Mouse (Mus musculus): Measurements from ENCODE around the gene C1s2.
"Not testable (repeated sequence)": the region's sequence is repeated elsewhere in the genome, so short reads cannot be mapped to it uniquely, and the experiment has no call there.

Gene C1s2

DNA sequence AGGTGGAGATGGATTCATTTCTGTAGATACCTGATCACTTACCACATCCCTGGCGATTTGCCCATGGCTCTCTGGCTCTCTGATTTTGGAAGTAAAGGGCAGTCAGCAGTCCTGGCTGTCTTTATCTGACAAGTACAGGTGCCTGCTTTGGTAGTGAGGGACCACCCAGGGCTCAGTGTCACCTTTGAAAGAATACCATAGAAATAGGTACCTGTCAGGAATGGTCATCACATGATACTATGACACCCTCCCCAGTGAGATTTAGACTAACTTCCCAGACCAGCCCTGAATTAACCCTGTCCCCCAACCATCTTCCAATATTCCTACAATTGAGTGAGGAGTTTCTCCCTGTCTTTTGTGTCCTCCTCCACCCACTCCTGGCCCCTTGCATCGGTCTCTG lies at the start of gene C1s2:
Gene C1s2, minus strand, starts transcription at position 101 of the 400 bp plus-strand sequence.
- DNase-seq, result peak in 1 of 2 experiments; percentile 8

DNA sequence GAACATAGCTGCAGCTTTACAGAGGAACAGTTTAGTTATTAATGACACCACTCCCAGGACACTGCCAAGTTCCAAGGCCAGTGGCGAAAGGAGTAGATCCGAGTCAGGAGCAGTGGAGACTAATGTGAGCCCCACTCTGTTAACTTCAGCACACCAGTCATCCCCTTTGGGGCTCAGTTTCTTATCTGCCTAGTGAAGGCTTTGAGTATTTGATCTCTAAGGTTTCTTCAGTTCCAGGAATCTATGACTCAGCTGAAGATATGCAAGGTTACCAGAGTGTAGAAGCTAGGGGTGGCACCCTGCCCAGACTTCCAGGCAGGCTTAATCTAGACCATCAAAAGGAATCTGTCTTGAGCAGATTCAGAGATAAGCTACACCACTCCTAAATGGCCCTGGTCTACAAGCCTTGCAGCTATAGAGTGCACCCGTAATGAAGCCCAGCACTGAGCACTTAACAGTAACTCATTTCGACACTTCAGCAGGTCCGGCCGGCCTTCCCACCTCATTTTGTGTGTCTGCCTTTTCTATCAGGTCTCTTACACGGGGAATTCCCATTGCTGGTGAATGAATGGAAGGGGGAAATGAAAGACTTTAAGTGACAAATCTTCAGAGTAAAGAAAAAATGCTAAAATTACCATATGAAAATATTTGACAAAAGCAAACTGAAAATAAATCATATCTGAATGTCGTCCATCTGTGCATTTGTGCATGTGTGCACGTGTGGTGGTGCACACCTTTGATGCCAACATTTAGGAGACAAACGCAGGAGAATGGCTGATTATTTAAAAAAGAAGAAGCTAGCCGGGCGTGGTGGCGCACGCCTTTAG lies 47.9 kb upstream of the C1s2 start:
- peak; percentile 55 to 60 for DNase-seq

DNA sequence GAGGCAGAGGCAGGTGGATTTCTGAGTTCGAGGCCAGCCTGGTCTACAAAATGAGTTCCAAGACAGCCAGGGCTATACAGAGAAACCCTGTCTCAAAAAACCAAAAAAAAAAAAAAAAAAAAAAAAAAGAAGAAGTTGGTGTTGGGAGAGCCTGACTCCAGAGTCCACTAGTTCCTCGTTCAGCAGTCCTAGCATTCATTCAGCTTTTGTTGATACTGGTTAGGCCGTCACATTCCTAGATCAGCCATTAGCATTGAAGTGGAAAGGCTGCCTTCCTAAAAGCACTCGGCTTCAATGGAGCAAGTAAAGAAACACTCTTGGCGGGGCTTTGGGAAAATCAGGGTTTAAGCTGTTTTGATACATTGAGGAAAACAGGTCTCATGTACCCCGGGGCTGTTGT lies 46.4 kb upstream of the C1s2 start:
- DNase-seq, result not testable (repeated sequence)

DNA sequence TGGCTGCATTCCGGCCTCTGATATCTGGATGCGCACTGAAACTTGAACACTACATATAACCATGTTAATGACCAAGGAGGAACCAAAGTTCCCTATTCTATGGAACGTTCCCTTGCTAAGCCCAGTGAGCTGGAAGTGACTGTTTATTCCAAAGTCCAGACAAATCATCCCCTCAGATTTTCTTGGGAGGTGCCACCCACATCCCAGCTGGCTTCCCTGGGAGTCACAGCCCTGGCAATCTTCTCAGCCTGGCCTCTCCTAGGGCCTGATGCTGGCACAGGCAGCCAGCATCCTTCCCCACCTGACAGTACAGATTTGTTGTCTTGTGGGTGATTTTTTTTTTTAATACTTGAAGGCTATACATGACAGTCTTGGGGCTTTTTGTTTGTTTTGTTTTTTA lies 43.6 kb upstream of the C1s2 start:
- DNase-seq, result no peak

DNA sequence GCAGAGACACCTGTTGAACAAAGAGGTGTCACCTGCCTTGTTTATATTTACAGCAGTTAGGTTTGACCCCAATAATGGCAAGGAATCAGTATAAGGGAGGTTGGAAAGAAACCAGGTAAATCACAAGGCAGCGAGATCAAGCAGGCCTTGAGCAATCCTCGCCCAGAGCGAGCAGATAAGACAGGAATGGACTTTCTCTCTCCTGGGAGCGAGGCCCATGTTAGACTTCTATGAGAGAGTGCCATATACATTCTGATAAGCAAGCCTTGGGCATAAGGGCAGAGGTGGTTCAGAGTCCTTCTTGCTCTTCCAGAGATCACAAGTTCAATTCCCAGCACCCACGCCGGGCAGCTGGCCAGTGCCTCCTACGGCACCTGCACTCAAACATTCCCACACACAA lies 42.9 kb upstream of the C1s2 start:
- no peak for DNase-seq

DNA sequence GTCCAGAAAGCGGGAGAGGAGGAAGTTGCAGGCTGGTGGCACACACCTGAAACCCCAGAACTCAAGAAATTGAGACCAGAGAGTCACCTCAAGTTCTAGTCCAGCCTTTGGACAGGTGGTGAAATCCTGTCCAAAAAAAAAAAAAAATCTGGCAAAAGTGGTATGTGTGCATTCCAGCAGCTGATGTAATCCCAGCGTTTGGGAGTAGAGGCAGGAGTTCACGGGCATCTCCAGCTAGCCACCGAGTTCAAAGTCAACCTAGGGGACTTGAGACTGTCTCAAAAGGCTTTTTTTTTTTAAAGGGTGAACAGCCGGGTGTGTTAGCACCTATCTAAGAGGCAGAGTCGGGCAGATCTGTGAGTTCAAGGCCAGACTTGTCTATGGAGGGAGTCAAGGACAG lies 40.3 kb upstream of the C1s2 start:
- peak in 1 of 2 experiments; percentile 33 for DNase-seq

DNA sequence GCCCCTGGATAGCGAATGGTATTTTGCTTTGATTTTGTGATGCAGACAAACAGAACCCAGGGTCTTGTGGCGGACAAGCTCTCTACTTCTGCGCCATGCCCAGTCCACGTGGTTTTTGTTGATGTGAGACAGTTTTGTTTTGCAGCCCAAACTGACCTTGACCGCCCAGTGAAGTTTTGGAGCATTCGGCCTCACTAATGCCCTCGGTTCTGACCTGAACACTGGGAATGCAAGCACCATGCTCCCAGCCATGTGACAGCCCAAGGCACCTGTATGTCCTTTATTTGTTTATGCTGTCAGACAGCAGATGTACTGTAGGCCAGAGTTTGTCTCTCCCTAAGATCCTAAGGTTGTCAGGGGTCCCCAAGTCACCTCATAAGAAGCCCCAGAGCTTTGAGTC lies 38.7 kb upstream of the C1s2 start:
- DNase-seq, result no peak

DNA sequence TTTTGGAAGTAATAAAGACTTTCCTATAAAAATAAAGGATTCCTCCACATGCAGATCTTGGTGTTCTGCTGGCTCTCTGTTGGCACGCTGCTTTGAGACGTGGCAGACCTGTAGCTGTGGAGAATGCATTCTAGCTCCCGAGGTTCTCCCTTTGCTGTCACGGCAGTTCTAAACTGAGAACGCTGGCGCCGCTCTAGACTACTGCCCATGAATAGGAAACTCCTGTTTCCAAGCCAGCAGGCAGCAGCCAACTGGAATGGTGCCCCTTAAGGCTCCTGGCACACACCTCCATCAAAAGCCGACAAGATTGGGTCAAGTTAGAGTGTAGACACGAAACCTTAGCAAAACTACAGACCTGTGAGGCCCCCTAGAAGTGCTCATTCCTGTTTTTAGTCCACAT lies 37.7 kb upstream of the C1s2 start:
- DNase-seq, result peak; percentile 79 to 83

DNA sequence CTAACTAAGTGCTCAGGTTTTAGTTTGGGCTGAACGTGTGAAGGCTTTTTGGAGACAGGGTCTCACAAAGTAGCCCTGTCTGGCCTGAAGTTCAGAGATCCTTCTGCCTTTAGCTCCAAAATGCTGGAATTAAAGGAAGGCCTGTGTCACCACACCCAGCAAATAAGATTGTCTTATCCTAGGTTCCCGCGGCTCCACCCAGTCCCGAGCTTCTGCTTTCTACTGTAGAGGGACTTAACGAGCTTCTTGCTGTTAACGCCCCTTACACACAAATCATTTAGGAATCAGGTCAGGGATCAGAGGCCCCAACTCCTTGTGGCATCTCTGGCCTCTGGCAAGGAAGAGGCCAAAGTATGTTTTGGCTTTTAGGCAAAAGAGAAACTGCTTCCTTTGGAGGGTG lies 36.2 kb upstream of the C1s2 start:
- DNase-seq, result no peak

DNA sequence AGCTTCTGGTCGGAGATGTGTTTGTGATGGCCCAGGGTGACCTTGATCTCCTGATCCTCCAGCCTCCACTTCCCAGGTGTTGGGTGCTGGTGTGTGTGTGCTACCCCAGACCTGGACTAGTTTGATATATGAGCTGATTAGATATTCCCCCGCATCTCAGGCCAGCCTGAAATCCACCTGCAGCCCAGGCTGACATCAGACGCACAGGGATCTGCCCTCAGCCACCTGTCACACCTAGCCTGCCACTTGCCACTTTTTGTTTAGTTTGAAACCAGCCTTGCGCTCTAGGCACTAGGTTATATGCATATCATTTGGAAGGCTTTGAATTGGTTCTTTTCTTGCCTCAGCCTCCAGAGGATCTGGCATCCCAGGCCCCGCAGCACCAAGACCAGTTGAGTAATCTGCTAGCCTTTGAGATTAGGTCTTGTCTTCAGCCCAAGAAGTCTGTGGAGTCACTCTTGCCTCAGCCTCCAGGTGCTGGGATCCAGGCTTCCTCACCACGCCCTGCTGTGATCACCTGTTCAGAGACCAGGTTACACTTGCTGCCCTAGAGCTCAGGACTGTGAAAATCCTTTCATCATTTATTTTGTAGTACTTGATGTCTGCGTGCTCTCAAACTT lies 34.5 kb upstream of the C1s2 start:
- peak in 1 of 2 experiments; percentile 55 for DNase-seq

DNA sequence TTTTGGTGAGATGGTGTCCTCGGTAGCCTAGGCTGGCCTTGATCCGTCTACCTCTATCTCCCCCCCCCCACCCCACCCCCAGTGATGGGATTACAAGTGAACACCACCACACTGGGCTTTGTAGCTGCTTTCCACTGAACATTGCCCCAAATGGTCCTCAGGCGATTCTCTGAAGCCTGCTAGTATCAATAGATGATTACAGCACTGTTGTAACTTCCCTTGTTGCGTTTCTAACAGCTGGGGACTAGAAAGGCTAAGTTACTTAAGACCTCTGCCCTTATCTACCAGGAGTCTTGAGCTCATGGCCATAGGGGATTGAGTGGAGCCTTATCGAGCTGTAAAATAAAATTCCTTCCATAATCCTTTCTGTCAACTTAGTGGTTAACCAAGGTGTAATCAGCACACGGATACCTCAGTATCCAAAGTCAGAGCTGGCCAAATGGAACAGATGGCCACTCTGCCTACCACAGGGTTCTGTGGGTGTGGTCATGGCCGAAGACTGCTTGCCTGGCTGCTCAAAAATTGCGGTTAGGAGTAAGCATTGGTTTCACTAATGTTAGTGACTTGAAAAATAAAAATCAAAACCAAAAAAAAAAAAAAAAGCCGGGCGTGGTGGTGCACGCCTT lies 33.5 kb upstream of the C1s2 start:
- peak; percentile 74 to 84 for DNase-seq

DNA sequence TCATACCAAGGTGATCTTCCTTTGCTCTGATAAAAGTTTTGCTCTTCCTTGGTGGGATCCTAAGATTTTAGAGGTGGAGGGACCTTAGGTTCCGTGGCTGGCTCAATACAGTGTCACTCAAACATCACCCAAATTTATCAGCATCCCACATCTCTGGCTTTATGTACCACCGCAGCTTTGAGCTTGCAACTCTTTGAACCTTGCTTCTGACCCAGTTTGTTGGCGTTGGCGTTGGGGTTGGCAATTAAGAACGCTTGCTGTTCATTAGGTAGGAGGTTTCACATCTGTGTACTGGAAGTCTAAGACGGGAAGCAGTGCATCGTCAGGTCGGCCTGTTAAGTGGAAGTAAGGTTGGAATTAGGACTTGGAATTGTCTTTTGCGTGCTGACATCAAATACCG lies 29.1 kb upstream of the C1s2 start:
- DNase-seq, result no peak

DNA sequence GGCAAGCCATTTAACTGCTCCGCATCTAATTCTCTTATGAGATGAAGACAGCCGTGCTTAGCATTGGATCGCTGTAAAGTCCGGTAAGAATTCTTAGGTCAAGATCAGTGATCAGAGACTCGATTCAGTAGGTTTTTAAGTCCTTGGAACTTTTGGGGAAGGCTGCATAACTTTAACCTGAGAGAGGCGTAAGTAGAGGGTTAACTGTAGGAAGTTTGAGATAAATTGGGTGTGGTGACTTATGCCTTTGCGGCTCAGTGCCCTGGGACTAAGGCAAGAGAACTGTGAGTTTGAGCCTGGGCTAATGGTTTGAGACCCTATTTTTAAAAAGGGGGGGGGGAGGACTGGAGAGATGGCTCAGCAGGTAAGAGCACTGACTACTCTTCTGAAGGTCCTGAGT lies 28.4 kb upstream of the C1s2 start:
- DNase-seq, result no peak

DNA sequence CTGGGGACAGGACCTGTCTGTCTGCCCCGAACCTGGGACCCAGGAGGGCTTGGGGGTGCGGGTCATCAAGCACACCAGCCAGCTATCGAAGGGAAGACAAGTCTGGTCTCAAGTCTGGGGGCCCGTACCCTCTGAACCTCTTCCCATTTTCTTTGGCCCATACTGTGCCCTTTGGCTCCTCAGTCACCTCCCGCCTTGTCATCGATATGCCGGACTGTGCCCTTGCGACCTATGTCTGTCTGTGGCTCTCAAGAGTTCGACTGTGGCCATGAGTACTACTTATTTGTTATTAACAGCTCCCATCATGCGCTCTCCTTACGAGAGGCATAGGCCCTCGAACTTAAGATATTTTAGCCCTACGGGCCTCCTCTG lies 27.5 kb upstream of the C1s2 start:
- DNase-seq, result no peak

DNA sequence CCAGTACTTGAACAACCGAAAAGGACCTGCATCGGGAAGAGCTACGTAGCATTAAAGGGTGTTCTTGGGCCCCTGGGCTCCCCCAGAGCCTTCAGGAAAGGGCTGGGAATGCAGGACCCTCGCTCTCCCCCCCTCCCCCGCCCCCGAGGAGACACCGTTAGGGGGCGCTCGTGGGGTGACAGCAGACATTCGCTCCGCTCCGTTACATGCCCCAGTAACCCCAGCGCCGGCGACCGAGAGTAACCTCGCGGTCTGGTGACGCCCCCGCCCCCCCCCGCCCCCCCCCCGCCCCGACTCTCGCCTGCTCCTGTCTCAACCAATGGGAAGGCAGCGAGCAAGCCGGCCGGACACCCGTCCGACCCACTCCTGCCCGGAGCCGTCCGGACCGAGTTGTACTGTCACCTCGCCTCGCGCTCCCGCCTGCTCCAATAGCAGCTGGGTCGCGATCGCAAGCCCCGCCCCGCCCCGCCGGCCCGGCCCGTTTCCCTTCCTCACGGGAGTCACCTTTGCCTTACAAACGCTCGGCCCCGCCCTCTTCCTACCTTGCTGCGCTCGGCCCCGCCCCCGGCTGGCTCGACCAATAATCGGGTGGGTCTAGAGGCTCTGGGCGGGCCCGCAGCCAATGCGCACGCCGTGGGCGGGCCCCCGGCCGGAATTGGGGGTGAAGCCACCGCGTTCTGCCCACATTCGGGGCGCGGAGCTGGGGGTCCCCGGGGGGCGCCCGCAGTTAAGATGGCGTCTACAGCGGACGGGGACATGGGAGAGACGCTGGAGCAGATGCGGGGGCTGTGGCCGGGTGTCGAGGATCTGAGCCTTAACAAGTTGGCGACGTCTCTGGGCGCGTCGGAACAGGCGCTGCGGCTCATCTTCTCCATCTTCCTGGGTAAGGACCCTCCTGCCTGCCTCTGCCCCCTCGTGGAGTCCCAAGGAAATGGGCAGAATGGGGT lies 26.9 kb upstream of the C1s2 start, which contains the start of gene Lpcat3:
Gene Lpcat3, plus strand, starts transcription at position 551 of the 947 bp plus-strand sequence.
- peak; percentile 99 to 100 for DNase-seq

DNA sequence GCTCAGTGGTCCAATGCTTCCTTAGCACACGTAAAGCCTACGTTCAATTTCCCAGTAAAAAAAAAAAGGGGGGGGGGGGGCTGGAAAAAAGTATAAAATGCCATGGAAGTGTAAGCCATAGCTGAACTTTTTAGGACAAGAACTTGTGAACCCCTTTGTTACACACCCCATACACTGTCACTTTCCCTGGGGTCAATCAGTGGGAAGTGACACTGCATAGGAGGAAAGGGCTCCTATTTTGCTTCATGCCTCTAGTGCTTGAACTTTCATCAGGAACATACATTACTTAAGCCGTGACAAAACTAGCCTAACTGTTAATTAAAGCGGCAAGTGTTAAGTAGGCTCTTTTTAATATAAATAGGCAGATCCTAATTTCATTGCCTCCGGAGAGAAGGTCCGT lies 26.1 kb upstream of the C1s2 start:
- no peak for DNase-seq

DNA sequence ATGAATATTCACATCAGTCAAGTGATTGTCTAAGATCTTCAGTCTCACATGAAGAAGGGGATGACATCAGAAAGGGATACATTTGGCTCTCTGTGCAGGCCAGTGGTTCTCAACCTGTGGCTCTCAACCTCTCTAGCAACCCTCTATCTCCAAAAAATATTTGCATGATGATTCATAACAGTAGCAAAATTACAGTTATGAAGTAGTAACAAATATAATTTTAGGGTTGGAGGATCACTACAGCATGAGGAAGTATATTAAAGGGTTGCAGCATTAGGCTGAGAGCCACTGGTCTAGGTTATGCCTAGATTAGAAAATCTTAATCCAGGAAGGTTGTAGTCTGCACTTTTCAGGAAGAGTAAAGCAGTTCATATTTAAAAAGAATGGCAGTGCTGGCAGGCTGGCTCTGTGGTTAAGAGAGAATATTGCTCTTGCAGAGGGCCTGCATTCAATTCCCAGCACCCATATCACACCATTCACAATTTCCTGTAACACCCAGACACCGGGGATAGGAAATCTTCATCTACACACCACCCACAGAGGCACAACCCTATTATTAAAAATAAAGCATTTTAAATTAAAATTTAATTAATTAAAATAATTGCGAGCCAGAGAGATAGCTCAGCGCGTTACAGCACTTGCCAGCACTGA lies 25.4 kb upstream of the C1s2 start:
- no peak for DNase-seq

DNA sequence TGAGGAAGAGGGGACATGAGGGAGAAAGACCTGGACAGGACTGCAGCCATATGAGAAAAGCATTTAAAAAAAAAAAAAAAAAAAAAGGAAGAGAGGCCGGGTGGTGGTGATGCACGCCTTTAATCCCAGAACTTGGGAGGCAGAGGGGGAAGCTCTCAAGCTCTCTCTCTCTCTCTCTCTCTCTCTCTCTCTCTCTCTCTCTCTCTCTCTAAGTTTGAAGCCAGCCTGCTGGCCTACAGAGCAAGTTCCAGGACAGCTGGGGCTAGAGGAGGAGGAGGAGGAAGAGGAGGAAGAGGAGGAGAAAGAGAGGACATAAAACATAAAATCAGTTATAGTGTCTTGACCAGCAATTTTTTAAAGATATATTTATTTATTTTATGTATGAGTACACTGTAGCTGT lies 22.2 kb upstream of the C1s2 start:
- no peak for DNase-seq

DNA sequence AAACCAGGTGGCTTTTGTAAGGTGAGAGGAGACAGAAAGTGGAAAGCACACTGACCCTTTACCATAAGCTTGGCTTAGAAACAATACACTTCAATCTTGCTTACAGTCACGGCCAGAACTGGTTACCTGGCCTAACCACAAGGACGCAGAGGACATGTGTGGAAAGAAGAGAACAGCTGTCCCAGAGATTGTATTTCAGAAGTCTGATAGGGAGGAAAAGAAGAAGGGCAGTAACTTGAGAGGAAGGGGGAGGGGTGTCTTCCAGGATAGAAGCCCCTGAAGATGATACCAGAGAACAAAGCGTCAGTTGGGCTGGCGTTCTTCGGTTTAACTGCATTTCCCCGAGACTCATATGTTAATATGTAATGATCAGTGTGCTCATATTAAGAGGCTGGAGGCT lies 20.0 kb upstream of the C1s2 start:
- DNase-seq, result no peak

DNA sequence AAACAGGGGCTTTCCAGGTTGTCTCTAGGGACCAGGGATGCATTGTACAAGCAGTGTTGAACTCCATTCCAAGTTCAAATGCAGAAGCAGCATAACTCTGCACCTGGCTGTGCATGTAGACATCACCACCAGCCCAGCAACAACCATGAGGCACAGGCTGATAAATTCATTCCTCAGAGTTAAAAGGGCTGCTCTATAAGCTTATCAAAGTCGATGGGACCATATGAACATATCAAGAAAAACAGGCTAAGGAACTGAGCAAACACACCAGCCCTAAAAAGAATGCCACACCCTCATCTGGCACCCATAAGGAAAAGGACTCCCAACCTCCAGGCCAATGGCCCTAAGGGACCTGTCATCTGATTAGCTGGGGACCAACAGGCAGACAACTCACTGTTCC lies 10.5 kb upstream of the C1s2 start:
- DNase-seq, result no peak

DNA sequence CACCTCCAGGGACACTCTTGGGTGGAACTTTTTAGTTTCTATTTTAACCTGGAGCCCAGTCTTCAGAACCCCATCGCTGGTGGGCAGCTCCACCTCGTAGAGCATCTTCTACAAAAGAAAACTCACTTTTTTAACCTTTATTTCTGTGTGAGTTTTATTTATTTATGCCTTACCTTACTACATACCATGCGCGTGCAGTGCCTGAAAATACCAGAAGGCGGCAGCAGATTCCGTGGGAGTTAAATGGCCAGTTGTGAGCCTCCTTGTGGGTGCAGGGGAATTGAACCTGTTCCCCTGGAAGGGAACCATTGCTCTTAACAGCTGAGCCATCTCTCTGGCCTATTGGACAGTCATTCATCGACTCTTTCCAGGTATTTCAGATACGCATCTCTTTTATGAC lies 5.1 kb upstream of the C1s2 start:
- DNase-seq, result peak; percentile 81 to 87

DNA sequence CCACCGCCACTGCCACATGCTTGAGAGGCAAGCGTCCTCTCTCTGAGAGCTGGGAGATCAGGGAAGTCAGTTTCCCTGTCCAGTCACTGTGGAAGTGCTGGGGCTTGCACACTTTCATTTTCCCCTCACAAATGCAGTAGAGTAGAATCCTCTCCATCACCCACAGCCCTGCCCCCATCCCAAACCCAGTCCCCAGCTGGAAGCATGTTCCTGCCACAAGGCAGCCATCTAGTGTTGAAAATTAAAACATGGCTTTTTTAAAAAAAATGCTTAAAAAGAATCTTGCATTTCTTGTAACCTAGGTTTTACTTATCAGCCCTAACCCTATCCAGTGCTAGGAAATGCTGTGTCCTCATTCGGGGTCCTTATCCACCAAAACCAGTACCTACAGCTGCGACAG lies 4.2 kb upstream of the C1s2 start:
- peak in 1 of 2 experiments; percentile 9 for DNase-seq

Measured in cerebellum, postnatal 14 days (tissue).